11 mouse cellular contexts compared by ENCODE assay signal in the genomic region with DNA sequence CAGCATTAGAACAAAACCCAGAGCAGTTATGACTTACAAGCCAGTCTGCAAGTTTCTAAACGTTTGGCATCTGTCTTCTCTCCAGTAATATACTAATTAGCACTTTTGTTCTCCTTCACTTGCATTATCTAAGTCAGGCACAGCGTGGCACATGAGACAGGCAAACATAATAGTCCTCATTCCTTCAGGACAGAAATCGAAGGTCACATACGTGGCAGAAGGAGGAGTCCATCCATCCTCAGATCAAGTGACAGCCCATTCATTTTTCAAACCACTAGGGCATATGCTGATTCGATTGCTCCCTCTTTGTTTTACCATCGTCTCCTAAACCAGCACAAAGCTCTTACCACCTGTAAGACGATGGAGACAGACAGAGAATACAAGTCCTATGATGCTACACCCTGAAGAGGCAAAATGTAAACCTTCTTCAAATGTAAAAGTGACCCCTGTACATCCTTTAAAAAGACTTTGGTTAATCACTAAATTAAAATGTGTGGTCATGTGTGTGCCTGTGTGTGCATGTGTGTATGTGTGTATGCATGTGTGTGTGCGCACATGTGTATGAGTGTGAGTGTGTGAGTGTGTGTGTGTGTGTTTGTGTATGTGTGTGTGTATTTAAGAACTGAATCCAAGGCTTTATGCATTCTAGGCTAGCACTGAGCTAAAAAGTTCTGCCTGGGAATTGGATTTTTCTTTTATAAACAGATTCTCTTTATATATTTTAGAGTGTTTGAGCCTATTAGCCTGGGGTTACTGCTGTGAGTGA.
A peak's percentile ranks its signal among the peaks of the same experiment; 100 is the strongest.
DNase-seq lines count a peak whose midpoint lies in the region; ATAC-seq and TF ChIP-seq lines count a peak whose summit lies in the region.
"Had no signal": no experiment of that assay in that cellular context is flagged by ENCODE, and none has a peak within 500 bp of the region (broad histone marks: within the 10 kb centered on the region; RNA-seq: fewer than 3 reads in every experiment).

No protein-coding gene starts in this region.

- H3K27me3 ChIP-seq in intestine, embryonic 14.5 days (replicated peaks; ENCODE audit: control insufficient read depth, insufficient read depth, low read length): no peaks in the 10 kb centered on the region
- H3K27me3 ChIP-seq in intestine, postnatal 0 days (replicated peaks; ENCODE audit: control insufficient read depth, insufficient read depth, low read length): no peaks in the 10 kb centered on the region
- no peaks in the 10 kb centered on the region for H3K27me3 ChIP-seq in forebrain, postnatal 0 days (ENCODE audit: insufficient read depth, low read length)
- H3K27me3 ChIP-seq in midbrain, embryonic 12.5 days: no peaks in the 10 kb centered on the region
- H3K27me3 ChIP-seq in stomach, embryonic 15.5 days (replicated peaks): no peaks in the 10 kb centered on the region

- no peak for ATAC-seq in intestine, embryonic 14.5 days (replicated peaks; ENCODE audit: low FRiP score, low TSS enrichment, low read depth)
- no peak for ATAC-seq in intestine, postnatal 0 days
- peak; percentile 85 for ATAC-seq in forebrain, postnatal 0 days
- peak; percentile 84 for ATAC-seq in midbrain, embryonic 12.5 days (ENCODE audit: low FRiP score, low read depth)
- ATAC-seq in stomach, embryonic 15.5 days (ENCODE audit: insufficient read depth, low FRiP score, low read depth): no peak; the same call in 1 of the 2 replicates

- WGBS in intestine, embryonic 14.5 days: 47% methylated on average over 8 of the region's 8 CpGs
- 52% methylated on average over 8 of the region's 8 CpGs for WGBS in intestine, postnatal 0 days
- 16% methylated on average over 8 of the region's 8 CpGs for WGBS in forebrain, postnatal 0 days
- 25% methylated on average over 8 of the region's 8 CpGs for WGBS in midbrain, embryonic 12.5 days
- 40% methylated on average over 8 of the region's 8 CpGs for WGBS in stomach, embryonic 15.5 days

- 0 out of 2 replicates have a peak, but pooled peaks cover 2% of the 10 kb centered on the region for H3K9me3 ChIP-seq in intestine, embryonic 14.5 days (ENCODE audit: control insufficient read depth, low read length)
- no peaks in the 10 kb centered on the region for H3K9me3 ChIP-seq in intestine, postnatal 0 days (ENCODE audit: control insufficient read depth)
- H3K9me3 ChIP-seq in forebrain, postnatal 0 days (ENCODE audit: low read length): no peaks in the 10 kb centered on the region
- 0 out of 2 replicates have a peak, but pooled peaks cover 7% of the 10 kb centered on the region for H3K9me3 ChIP-seq in midbrain, embryonic 12.5 days
- no peaks in the 10 kb centered on the region for H3K9me3 ChIP-seq in stomach, embryonic 15.5 days

- no peak overlapping the region for H3K4me3 ChIP-seq in intestine, embryonic 14.5 days (ENCODE audit: low read depth, low read length)
- no peak overlapping the region for H3K4me3 ChIP-seq in intestine, postnatal 0 days (ENCODE audit: low read depth, low read length)
- peak overlapping the region; percentile 20 for H3K4me3 ChIP-seq in forebrain, postnatal 0 days (ENCODE audit: low read depth, low read length)
- H3K4me3 ChIP-seq in midbrain, embryonic 12.5 days: peak overlapping the region; percentile 24
- H3K4me3 ChIP-seq in stomach, embryonic 15.5 days (replicated peaks): no peak overlapping the region; the same call in 1 of the 2 replicates

- no peaks in the 10 kb centered on the region for H3K4me1 ChIP-seq in intestine, embryonic 14.5 days (replicated peaks; ENCODE audit: control insufficient read depth, insufficient read depth, low read length)
- H3K4me1 ChIP-seq in intestine, postnatal 0 days (replicated peaks; ENCODE audit: control insufficient read depth, insufficient read depth, low read length): no peaks in the 10 kb centered on the region
- H3K4me1 ChIP-seq in forebrain, postnatal 0 days (ENCODE audit: insufficient read depth): no peaks in the 10 kb centered on the region; the same call in 1 of the 2 replicates
- peaks cover 14% of the 10 kb centered on the region for H3K4me1 ChIP-seq in midbrain, embryonic 12.5 days
- H3K4me1 ChIP-seq in stomach, embryonic 15.5 days: no peaks in the 10 kb centered on the region

- peak overlapping the region; percentile 30 for H3K4me2 ChIP-seq in intestine, embryonic 14.5 days (ENCODE audit: low read length)
- H3K4me2 ChIP-seq in intestine, postnatal 0 days (replicated peaks; ENCODE audit: low read depth): no peak overlapping the region; the same call in 1 of the 2 replicates
- peak overlapping the region; percentile 44 for H3K4me2 ChIP-seq in forebrain, postnatal 0 days (ENCODE audit: low read depth)
- peak overlapping the region; percentile 48 for H3K4me2 ChIP-seq in midbrain, embryonic 12.5 days (replicated peaks)
- 0 out of 2 replicates have a peak overlapping the region, but pooled peaks have one; percentile 17 for H3K4me2 ChIP-seq in stomach, embryonic 15.5 days

- no peak for TF ChIP-seq CTCF in intestine, postnatal 0 days (IDR thresholded peaks at IDR 0.05; ENCODE audit: low read depth)
- TF ChIP-seq CTCF in forebrain, postnatal 0 days (IDR thresholded peaks at IDR 0.05; ENCODE audit: low read depth): no peak

- DNase-seq in intestine, embryonic 14.5 days (ENCODE audit: low spot score): no peak
- DNase-seq in forebrain, postnatal 0 days: no peak
- DNase-seq in thymus, postnatal 36 days: no peak
- no peak for DNase-seq in thymus, postnatal 14 days
- DNase-seq in lung, postnatal 25 days (ENCODE audit: low spot score): no peak
- DNase-seq: adrenal gland, adult 8-10 months; liver; lung, postnatal 36 days had no signal

- no peaks in the 10 kb centered on the region for H3K36me3 ChIP-seq in intestine, embryonic 14.5 days (ENCODE audit: control insufficient read depth, insufficient read depth, low read length)
- no peaks in the 10 kb centered on the region for H3K36me3 ChIP-seq in intestine, postnatal 0 days (ENCODE audit: control insufficient read depth, insufficient read depth)
- no peaks in the 10 kb centered on the region for H3K36me3 ChIP-seq in forebrain, postnatal 0 days (ENCODE audit: insufficient read depth)
- H3K36me3 ChIP-seq in midbrain, embryonic 12.5 days: no peaks in the 10 kb centered on the region
- H3K36me3 ChIP-seq in stomach, embryonic 15.5 days: no peaks in the 10 kb centered on the region

- no peak overlapping the region for H3K9ac ChIP-seq in intestine, embryonic 14.5 days (ENCODE audit: low read length)
- H3K9ac ChIP-seq in intestine, postnatal 0 days (ENCODE audit: low read depth, low read length): no peak overlapping the region
- H3K9ac ChIP-seq in forebrain, postnatal 0 days: peak overlapping the region; percentile 19; the same call in 1 of the 2 replicates
- H3K9ac ChIP-seq in midbrain, embryonic 12.5 days (replicated peaks): peak overlapping the region; percentile 34; the same call in 1 of the 2 replicates
- H3K9ac ChIP-seq in stomach, embryonic 15.5 days: no peak overlapping the region

- no peak overlapping the region for H3K27ac ChIP-seq in intestine, embryonic 14.5 days (ENCODE audit: low read depth)
- H3K27ac ChIP-seq in intestine, postnatal 0 days (ENCODE audit: low read depth, low read length): no peak overlapping the region
- peak overlapping the region; percentile 16; the same call in 1 of the 2 replicates for H3K27ac ChIP-seq in forebrain, postnatal 0 days (ENCODE audit: low read depth, low read length)
- peak overlapping the region; percentile 73 for H3K27ac ChIP-seq in midbrain, embryonic 12.5 days (replicated peaks)
- H3K27ac ChIP-seq in stomach, embryonic 15.5 days: 0 out of 2 replicates have a peak overlapping the region, but pooled peaks have one; percentile 16

Comparison
In these comparisons a context has a peak if more than half of its experiments do, and no peak if none do; other contexts are left out.
1. ATAC-seq: peak in forebrain, postnatal 0 days (single experiment) and midbrain, embryonic 12.5 days (single experiment); none in intestine, embryonic 14.5 days (single experiment), intestine, postnatal 0 days (single experiment) and stomach, embryonic 15.5 days (single experiment).
2. H3K27ac ChIP-seq: peak in forebrain, postnatal 0 days (single experiment), midbrain, embryonic 12.5 days (single experiment) and stomach, embryonic 15.5 days (single experiment); none in intestine, embryonic 14.5 days (single experiment) and intestine, postnatal 0 days (single experiment).
3. H3K4me3 ChIP-seq: peak in forebrain, postnatal 0 days (single experiment) and midbrain, embryonic 12.5 days (single experiment); none in intestine, embryonic 14.5 days (single experiment), intestine, postnatal 0 days (single experiment) and stomach, embryonic 15.5 days (single experiment).
4. H3K9ac ChIP-seq: peak in forebrain, postnatal 0 days (single experiment) and midbrain, embryonic 12.5 days (single experiment); none in intestine, embryonic 14.5 days (single experiment), intestine, postnatal 0 days (single experiment) and stomach, embryonic 15.5 days (single experiment).